Mouse (Mus musculus) liver, embryonic 14.5 days (tissue): ENCODE results near the gene Ttc4. TPM values are rescaled to one million over a fixed set of nuclear protein-coding genes. Genes with fewer than 3 reads are reported as not detected.

ENCODE experiments used
- ATAC-seq: fragments of 200-750 bp; cut with Nextera tagmentation; 2 replicates; pipeline ENCODE4 v1.8.0; 2017; ENCODE audit warnings: moderate number of reproducible peaks, mild to moderate bottlenecking, moderate library complexity; ENCODE audit not compliant: insufficient read depth
- DNase-seq, 3 experiments: peaks; one replicate each; pipeline ENCODE4 v3.0.0-alpha.2; 2012 to 2013; ENCODE audit warnings: low read depth in 3 of 3, low spot score in 3 of 3
- H3K27ac ChIP-seq: fragments of 300-500 bp; sonication (generic); 2 replicates; pipeline ENCODE4 v1.5.1; 2014; ENCODE audit warnings: moderate library complexity, mild to moderate bottlenecking, control low read depth, inconsistent platforms
- H3K27me3 ChIP-seq: fragments of 300-500 bp; sonication (generic); 2 replicates; pipeline ENCODE4 v1.6.1; 2014; ENCODE audit warnings: mild to moderate bottlenecking, low read length, moderate library complexity; ENCODE audit not compliant: control insufficient read depth, insufficient read depth
- H3K36me3 ChIP-seq: fragments of 300-500 bp; sonication (generic); replicated peaks from 2 replicates; pipeline ENCODE4 v1.6.1; 2014; ENCODE audit warnings: low read depth; ENCODE audit not compliant: control insufficient read depth, insufficient read depth
- H3K4me1 ChIP-seq, 2 experiments: fragments of 200-500 bp in 1 of 2; fragments of 300-500 bp in 1 of 2; sonication (generic) in 1 of 2; replicated peaks; 2 replicates each; pipeline ENCODE4 v1.6.1; 2012 to 2014; ENCODE audit warnings: antibody characterized with exemption in 1 of 2, inconsistent platforms in 1 of 2, low read length in 1 of 2; ENCODE audit not compliant: control insufficient read depth in 2 of 2, insufficient read depth in 2 of 2
- H3K4me2 ChIP-seq: fragments of 300-500 bp; sonication (generic); 2 replicates; pipeline ENCODE4 v1.6.1; 2014; ENCODE audit warnings: low read depth, mild to moderate bottlenecking, control low read depth, moderate library complexity
- H3K4me3 ChIP-seq, 2 experiments: fragments of 200-500 bp in 1 of 2; fragments of 300-500 bp in 1 of 2; sonication (generic) in 1 of 2; 2 replicates each; pipeline ENCODE4 v1.5.1; 2012 to 2014; ENCODE audit warnings: low read depth in 2 of 2, low read length in 2 of 2, mild to moderate bottlenecking in 2 of 2, control low read depth in 1 of 2, inconsistent platforms in 1 of 2, moderate library complexity in 1 of 2; ENCODE audit not compliant: insufficient read depth in 1 of 2
- H3K9ac ChIP-seq: fragments of 300-500 bp; sonication (generic); replicated peaks from 2 replicates; pipeline ENCODE4 v1.6.1; 2014; ENCODE audit warnings: mild to moderate bottlenecking, control low read depth, moderate library complexity
- H3K9me3 ChIP-seq: fragments of 300-500 bp; sonication (generic); 2 replicates; pipeline ENCODE4 v1.6.1; 2016; ENCODE audit warnings: low read length, mixed read lengths; ENCODE audit not compliant: control insufficient read depth
- CTCF ChIP-seq: IDR thresholded peaks from 2 replicates; pipeline ENCODE4 v1.5.1; 2016; ENCODE audit warnings: antibody characterized with exemption, low read depth, control low read depth
- EP300 ChIP-seq: IDR thresholded peaks from 2 replicates; pipeline ENCODE4 v1.6.1; 2016; ENCODE audit warnings: antibody characterized with exemption, low read depth
- WGBS: fragments of 180-500 bp; shearing (Covaris S2); extraction: QIAGEN DNeasy Blood & Tissue Kit; methylation state at CpG from one replicate; pipeline ENCODE4 v1.1.7; 2014; ENCODE audit not compliant: insufficient replicate concordance; 5-methylcytosine and 5-hydroxymethylcytosine counted together
- polyA plus RNA-seq, 2 experiments: library from polyadenylated mRNA; depleted of rRNA in 1 of 2; stranded (reverse) in 1 of 2; unstranded in 1 of 2; fragments of >200 nt; fragmentation: Nextera tagmentation in 1 of 2; extraction: Ambion mirVana in 1 of 2; gene quantifications; 2 replicates each; pipeline versions ENCODE4 v1.2.1 to v1.2.3; 2012 to 2014

Ttc4 gene
- polyA plus RNA-seq, 2 experiments, result 31.1 to 34.3 TPM

DNA sequence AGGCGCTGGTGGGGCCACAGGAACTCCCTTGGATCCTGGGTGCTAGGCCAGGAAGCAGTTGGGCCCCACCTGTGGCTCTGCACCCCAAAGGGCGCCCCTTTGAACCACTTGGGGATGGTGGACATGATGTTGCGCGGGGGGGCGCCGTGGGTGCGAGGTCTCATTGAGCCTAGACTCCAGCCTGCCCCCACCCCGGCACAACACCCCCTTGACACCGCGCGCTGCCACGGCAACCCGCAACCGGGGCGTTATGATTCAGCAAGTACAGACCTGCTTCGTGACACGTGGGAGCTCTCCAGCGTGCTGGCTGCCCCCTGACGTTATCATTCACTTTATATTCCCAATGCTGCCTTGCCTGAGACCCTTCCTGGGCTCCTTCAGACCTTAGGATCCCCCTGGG is 61.7 kb downstream of the Ttc4 start, which contains the start of gene Lexm:
TSS of gene Lexm (minus strand) at position 186 of the 400 bp plus-strand sequence.
- peak within 1 kb of the TSS; percentile 40 for H3K4me2 ChIP-seq
- no peak within 1 kb of the TSS for H3K9ac ChIP-seq
- H3K9me3 ChIP-seq, result no peaks in the 10 kb centered on the region
- TF ChIP-seq CTCF (no peak), EP300 (no peak)
- ATAC-seq (no peak), DNase-seq (no peak)
- no peak within 1 kb of the TSS for H3K4me3 ChIP-seq
- WGBS, result 3% methylated on average over 18 of the region's 19 CpGs
- peaks cover 10% of the 10 kb centered on the region for H3K27me3 ChIP-seq
- H3K27ac ChIP-seq, result no peak within 1 kb of the TSS
- no peaks in the 10 kb centered on the region for H3K36me3 ChIP-seq
- peaks cover 20 to 22% of the 10 kb centered on the region in 2 experiments for H3K4me1 ChIP-seq

DNA sequence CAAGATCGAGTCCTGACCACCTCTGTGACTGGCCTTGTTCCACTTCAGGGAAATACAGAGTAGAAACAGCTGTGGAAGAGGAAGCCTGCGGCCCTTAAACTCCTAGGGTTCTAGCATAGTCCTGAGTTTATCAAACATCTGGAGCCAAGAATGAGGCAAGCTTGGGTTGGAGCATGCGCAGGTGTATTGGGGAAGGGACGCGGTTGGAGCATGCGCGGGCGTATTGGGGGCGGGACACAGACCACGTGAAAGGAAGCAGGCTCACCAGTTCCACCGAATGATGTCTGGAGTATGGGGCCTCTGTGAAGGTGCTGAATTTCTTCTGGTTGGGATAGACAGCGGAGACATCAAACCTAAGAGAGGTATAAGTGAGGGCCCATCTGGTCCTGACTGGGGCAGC is 63.1 kb downstream of the Ttc4 start:
- Histone ChIP-seq H3K4me3 (no peak overlapping the region), H3K9ac (no peak overlapping the region), H3K27me3 (peaks cover 5% of the 10 kb centered on the region), H3K36me3 (no peaks in the 10 kb centered on the region), H3K9me3 (no peaks in the 10 kb centered on the region), H3K4me2 (no peak overlapping the region), H3K27ac (no peak overlapping the region), H3K4me1 (peaks cover 20 to 22% of the 10 kb centered on the region in 2 experiments)
- WGBS, result 65% methylated on average over 12 of the region's 12 CpGs
- no peak for ATAC-seq
- no peak for DNase-seq
- TF ChIP-seq CTCF (no peak), EP300 (no peak)

DNA sequence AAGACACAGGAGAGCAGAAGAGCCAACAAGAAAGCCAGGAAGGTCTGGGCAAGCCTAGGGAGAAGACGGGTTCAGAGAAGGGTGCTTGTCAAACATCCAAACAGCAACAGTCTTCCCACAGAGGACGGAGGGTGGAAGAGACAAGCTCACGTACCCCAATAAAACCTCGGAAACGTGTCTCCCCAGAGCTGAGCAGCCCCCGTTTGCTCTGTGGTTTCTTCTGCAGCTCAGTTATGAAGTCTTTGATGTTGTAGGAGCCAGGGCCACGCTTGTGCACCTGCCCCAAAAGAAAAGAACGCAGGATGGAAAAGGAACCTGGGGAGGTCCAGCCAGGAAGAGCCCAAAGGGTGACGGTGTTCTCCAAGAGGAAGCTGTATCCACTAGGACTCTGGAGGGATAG is 63.9 kb downstream of the Ttc4 start:
- Histone ChIP-seq H3K27me3 (peaks cover 5% of the 10 kb centered on the region), H3K4me2 (no peak overlapping the region), H3K9ac (no peak overlapping the region), H3K9me3 (no peaks in the 10 kb centered on the region), H3K36me3 (no peaks in the 10 kb centered on the region), H3K4me1 (peaks cover 20 to 22% of the 10 kb centered on the region in 2 experiments), H3K4me3 (no peak overlapping the region), H3K27ac (no peak overlapping the region)
- ATAC-seq (no peak), DNase-seq (no peak)
- no peak for TF ChIP-seq CTCF
- 62% methylated on average over 9 of the region's 9 CpGs for WGBS

- peak overlapping the region; percentile 74 for H3K4me2 ChIP-seq
- WGBS, result 43% methylated on average over 7 of the region's 7 CpGs
- peaks cover 5% of the 10 kb centered on the region for H3K27me3 ChIP-seq
- H3K27ac ChIP-seq, result peak overlapping the region; percentile 87
- ATAC-seq, result peak; percentile 69
- no peaks in the 10 kb centered on the region for H3K9me3 ChIP-seq
- H3K4me1 ChIP-seq, result peaks cover 20 to 22% of the 10 kb centered on the region in 2 experiments
- no peaks in the 10 kb centered on the region for H3K36me3 ChIP-seq
- H3K9ac ChIP-seq, result peak overlapping the region; percentile 74
- peak; percentile 38 to 51 (median 44) for DNase-seq
- TF ChIP-seq CTCF, result peak; percentile 97
- peak; percentile 25; the same call in 1 of the 2 replicates for TF ChIP-seq EP300
- no peak overlapping the region; a peak in 1 of 4 replicates for H3K4me3 ChIP-seq
Observed at GRCm38 (mm10) chr4:106614180-106614797, 64.5 kb downstream of the Ttc4 start.

GRCm38 (mm10) chr4:106613560-106613959 is 65.2 kb downstream of the Ttc4 start:
- H3K36me3 ChIP-seq, result no peaks in the 10 kb centered on the region
- H3K4me2 ChIP-seq, result peak overlapping the region; percentile 74
- H3K9ac ChIP-seq, result peak overlapping the region; percentile 74
- DNase-seq (peak; percentile 72 to 77 (median 77)), ATAC-seq (peak; percentile 83)
- peaks cover 5% of the 10 kb centered on the region for H3K27me3 ChIP-seq
- H3K4me3 ChIP-seq, result peak overlapping the region in 1 of 2 experiments; percentile 27; a peak in 1 of 4 replicates
- peaks cover 20 to 22% of the 10 kb centered on the region in 2 experiments for H3K4me1 ChIP-seq
- H3K27ac ChIP-seq, result peak overlapping the region; percentile 87
- WGBS, result 33% methylated on average over 3 of the region's 3 CpGs
- TF ChIP-seq EP300 (peak; percentile 94), CTCF (no peak)
- H3K9me3 ChIP-seq, result no peaks in the 10 kb centered on the region
